Mouse (Mus musculus) olfactory bulb, adult 2 months (tissue): ENCODE results near the gene Mamdc4. TPM values are rescaled to one million over a fixed set of nuclear protein-coding genes. Genes with fewer than 3 reads are reported as not detected.
"Not testable (repeated sequence)": the region's sequence is repeated elsewhere in the genome, so short reads cannot be mapped to it uniquely, and the experiment has no call there.

ENCODE experiments used
- H3K27ac ChIP-seq: fragments of 200-500 bp; 2 replicates; pipeline ENCODE4 v1.5.1; 2012; ENCODE audit warnings: low read depth, low read length; ENCODE audit not compliant: insufficient read depth
- H3K4me1 ChIP-seq: fragments of 200-500 bp; 2 replicates; pipeline ENCODE4 v1.6.1; 2012; ENCODE audit warnings: low read length; ENCODE audit not compliant: control insufficient read depth, insufficient read depth
- H3K4me3 ChIP-seq: fragments of 200-500 bp; 2 replicates; pipeline ENCODE4 v1.5.1; 2012; ENCODE audit warnings: mild to moderate bottlenecking, low read depth, low read length, moderate library complexity; ENCODE audit not compliant: insufficient read depth
- CTCF ChIP-seq: fragments of 200-500 bp; IDR thresholded peaks from 2 replicates; pipeline ENCODE4 v1.5.1; 2012; ENCODE audit warnings: low read depth, mild to moderate bottlenecking, low read length, moderate library complexity; ENCODE audit not compliant: insufficient read depth
- POLR2A ChIP-seq: fragments of 200-500 bp; IDR thresholded peaks from 2 replicates; pipeline ENCODE4 v1.6.1; 2012; ENCODE audit warnings: mild to moderate bottlenecking, low read depth, low read length, moderate library complexity; ENCODE audit not compliant: insufficient read depth
- WGBS: fragments of 180-500 bp; shearing (Covaris S2); methylation state at CpG from one replicate; pipeline ENCODE4 v1.1.7; 2018; 5-methylcytosine and 5-hydroxymethylcytosine counted together
- polyA plus RNA-seq: library from polyadenylated mRNA; stranded (reverse); fragments of >200 nt; gene quantifications from 2 replicates; pipeline ENCODE4 v1.2.4, GENCODE M21; 2012; ENCODE audit warnings: low replicate concordance; ENCODE audit not compliant: missing spikeins, insufficient read depth, insufficient read length

Gene Mamdc4
- polyA plus RNA-seq, 1 experiment: not detected

DNA sequence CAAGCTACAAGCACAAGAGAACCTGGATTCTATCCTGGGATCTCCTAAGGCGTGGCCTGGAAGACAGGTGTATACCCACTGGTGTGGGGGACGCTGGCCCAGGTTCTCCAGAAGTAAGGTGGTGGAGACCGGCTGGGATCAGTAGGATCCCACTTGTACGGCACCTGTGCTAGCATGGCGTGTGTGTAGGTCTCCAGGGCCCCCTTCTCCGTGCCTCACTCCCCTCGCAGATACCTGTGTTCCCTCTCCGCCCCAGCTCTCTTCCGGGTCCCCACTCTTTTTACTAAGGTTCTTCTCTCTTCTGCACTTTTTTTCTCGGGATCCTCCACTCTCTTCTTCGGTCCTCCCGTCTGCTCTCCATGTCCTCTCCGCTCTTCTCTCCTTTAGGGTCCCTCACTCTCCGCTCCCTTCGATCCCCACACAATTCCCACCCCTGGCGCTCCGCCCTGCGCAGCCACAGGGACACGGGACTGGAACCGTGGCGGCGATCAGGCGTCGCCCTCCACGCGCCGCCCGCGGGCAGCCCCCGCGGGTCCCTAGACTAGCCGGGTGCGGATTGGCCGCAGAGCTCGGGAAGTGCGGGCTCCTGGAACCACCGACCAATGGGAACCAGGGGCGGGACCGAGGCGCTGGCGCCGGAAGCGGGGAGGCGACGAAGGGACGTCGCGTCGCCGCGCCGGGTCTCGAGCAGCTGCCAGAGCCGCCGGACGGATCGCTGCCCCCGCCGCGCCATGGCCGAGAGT is 17.3 kb downstream of the Mamdc4 start, which contains the start of gene Edf1:
Gene Edf1 (plus strand): TSS at position 627 of the 743 bp plus-strand sequence.
- peak within 1 kb of the TSS; percentile 66 for H3K27ac ChIP-seq
- WGBS: under 1% methylated on average over 61 of the region's 61 CpGs
- H3K4me3 ChIP-seq: peak within 1 kb of the TSS; percentile 83
- H3K4me1 ChIP-seq: peaks cover 3% of the 10 kb centered on the region; the same call in 1 of the 2 replicates
- TF ChIP-seq POLR2A (peak; percentile 77), CTCF (peak; percentile 12; the same call in 1 of the 2 replicates)

DNA sequence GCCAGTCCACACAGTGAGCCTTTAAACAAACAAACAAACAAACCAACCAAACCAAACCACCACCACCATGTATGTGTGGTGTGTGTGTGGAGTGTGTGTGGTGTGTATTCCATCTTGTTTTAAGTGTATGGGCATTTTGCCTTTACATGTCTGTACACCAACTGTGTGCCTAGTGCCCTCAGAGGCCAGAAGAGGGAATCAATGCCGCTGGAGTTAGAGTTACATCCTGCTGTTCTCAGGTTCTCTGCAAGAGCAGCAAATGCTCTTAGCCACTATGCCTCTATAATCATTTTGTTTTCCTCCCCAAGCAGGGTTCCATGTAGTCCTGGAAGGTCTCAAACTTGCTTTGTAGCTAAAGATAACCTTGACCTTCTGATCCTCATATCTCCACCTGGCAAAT is 18.3 kb downstream of the Mamdc4 start:
- Histone ChIP-seq H3K4me1 (peaks cover 3% of the 10 kb centered on the region; the same call in 1 of the 2 replicates), H3K27ac (no peak overlapping the region), H3K4me3 (no peak overlapping the region)
- TF ChIP-seq POLR2A (no peak), CTCF (no peak)
- WGBS: 63% methylated on average over 1 of the region's 1 CpGs

DNA sequence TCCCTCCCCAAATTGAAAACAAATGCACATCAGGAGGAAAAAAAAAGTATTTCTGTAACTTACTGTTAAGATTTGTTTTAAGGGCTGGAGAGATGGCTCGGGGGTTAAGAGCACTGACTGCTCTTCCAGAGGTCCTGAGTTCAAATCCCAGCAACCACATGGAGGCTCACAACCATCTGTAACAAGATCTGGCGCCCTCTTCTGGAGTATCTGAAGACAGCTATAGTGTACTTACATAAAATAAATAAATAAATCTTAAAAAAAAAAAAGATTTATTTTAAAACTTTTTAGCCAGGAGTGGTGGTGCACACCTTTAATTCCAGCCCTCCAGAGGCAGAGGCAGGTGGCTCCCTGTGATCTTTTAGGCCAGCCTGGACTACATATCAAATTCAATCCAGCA is 19.2 kb downstream of the Mamdc4 start:
- WGBS: 54% methylated on average over 2 of the region's 2 CpGs
- H3K4me3 ChIP-seq, H3K27ac ChIP-seq, H3K4me1 ChIP-seq: not testable (repeated sequence)

GRCm38 (mm10) chr2:25553171-25553786 is 21.4 kb downstream of the Mamdc4 start:
- not testable (repeated sequence) for H3K4me3 ChIP-seq, H3K4me1 ChIP-seq, H3K27ac ChIP-seq
- WGBS: 83% methylated on average over 4 of the region's 4 CpGs

DNA sequence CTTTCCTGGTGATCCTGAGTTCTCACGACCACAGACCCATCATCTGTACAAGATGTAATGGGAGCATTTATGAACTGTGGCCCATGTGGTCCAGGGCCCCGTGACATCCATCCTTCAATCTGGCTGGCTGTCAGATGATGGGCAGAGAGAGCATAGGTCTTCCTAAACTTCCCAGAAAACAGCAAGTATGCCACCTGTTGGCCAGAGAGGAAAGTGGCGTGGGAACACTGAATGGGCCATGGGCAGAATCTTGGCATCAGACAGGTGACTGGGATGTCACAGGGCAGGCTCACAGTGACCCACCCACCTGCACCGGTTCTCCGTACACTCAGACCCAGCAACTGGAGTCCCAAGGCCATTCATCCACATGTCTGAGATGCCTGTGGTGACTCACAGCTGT is 23.5 kb downstream of the Mamdc4 start:
- Histone ChIP-seq H3K4me3 (no peak overlapping the region), H3K4me1 (0 out of 2 replicates have a peak, but pooled peaks cover 1% of the 10 kb centered on the region), H3K27ac (no peak overlapping the region)
- 29% methylated on average over 5 of the region's 5 CpGs for WGBS
- no peak for TF ChIP-seq POLR2A
- TF ChIP-seq CTCF: no peak

DNA sequence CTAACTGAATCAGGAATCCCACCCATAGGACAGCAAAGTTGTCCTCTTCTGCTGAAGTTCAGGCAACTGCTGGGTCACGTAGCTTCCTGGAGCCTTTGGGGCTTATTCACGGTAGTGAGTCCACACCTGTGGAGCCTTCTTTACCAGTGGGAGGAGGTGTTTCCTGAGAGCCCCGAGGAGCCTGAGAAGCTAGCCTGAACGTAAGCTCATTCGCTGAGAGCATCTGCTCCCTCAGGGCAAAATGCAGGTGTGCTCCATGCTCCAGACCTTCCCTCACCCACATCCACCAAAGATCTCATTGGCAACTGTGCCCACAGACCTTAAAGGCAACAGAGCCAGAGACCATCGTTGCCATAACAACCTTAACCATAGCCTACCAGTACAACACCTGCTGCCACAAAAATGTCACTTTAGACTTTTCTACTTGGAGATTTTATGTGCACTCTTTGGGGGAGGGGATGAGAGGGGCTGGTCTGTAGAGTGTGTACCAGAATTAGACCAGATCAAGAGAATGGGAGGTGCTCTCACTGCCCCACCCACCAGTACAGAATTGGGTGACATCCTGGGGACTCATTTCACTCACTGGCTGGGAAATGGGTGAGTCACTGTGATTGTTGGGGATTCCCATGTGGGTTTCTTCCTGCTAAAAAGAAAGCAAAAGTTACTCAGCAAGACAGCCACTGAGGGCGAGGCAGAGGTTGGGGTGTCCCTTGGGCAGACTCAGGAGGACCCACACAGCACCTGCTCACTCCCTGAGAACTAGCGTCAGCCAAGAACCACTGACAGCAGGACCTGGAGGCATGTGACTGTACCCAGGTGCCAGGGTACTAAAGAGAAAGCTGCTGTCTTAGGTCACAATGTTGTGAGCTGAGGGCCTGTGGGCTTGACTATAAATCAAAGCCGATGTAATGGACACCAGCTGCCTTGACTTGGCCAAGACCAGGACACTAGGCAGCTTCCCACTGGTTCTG is 25.3 kb downstream of the Mamdc4 start:
- H3K4me3 ChIP-seq: no peak overlapping the region
- no peak overlapping the region for H3K27ac ChIP-seq
- peaks cover 7% of the 10 kb centered on the region; the same call in 1 of the 2 replicates for H3K4me1 ChIP-seq
- WGBS: 74% methylated on average over 9 of the region's 9 CpGs
- no peak for TF ChIP-seq CTCF
- no peak for TF ChIP-seq POLR2A

DNA sequence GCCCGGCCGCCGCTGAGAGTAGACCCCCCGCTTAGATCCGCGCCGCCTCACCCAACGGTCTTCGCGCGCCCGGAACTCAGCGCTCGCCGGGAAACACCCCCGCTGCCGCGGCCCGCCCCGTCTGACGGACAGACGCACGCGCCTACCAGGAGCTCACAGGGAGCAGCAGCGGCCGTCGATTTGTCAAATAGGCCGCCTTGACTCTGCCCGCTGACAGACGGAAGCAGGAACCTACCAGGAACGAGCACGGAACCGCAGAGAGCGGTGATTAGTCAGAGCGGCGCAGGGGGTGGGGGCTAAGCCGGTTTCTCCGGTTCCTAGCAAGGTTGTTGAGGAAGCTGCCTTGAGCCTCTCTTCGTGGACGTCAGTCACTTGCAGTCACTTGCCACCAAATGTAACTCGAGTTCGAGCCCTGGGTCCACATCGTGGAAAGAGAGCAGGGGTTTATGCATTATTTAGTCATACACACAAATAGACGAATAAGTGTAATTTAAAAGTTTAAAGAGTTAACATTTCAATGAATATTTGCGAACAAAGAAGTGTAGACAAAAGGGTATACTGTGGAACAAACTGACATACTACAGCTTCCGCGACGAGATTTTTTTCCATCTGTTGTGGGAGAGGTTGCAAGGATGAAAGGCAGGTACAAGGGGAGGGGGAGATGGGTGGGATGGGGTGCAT is 27.7 kb downstream of the Mamdc4 start, which contains the start of gene Traf2:
Gene Traf2 (minus strand): TSS at position 130 of the 681 bp plus-strand sequence.
- TF ChIP-seq CTCF: no peak
- TF ChIP-seq POLR2A: peak; percentile 40
- Histone ChIP-seq H3K27ac (peak within 1 kb of the TSS; percentile 37), H3K4me3 (peak within 1 kb of the TSS; percentile 72), H3K4me1 (peaks cover 7% of the 10 kb centered on the region; the same call in 1 of the 2 replicates)
- 2% methylated on average over 48 of the region's 48 CpGs for WGBS

DNA sequence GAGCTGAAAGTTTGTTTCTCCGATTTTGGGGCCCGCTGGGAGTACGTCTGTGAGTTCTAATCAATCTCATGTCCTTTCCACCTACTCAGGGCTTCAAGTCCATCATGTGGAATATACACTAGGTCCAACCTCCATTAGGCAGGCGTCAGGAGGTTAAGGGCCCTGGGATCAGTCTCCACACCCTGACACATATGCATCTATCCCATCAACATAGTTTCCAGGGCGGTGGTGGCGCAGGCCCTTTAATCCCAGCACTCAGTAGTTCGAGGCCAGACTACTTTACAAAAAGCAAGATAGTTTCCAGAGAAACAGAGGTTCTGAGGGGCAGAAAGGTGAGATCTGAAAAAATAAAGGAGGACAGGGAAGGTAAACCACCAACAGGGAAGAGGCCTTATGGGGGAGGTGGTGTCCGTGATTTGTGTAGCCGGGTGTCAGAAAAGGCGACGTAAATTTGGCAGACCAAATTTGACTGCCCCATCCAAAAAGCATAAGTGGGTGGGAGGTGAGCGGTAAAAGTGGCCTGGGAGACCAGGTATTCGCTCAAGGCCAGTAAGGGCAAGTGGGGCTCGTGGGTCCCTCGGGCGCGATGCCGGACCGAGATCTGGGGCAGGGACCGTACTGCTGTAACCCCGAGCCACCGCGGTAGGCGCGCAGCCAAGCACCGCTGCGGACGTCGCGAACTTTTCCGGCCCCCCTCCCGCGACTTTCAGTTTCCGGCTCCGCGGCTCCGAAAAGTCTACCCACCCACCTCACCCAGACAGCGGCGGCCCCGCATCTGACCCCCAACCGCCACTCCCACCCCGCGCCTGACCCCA is 28.4 kb downstream of the Mamdc4 start:
- 8% methylated on average over 43 of the region's 43 CpGs for WGBS

More for the DNA sequence above, 28.4 kb downstream of the Mamdc4 start:
- H3K4me3 ChIP-seq: peak overlapping the region; percentile 72
- TF ChIP-seq CTCF (no peak), POLR2A (no peak)
- H3K4me1 ChIP-seq: peaks cover 7% of the 10 kb centered on the region; the same call in 1 of the 2 replicates
- H3K27ac ChIP-seq: peak overlapping the region; percentile 37
